Mouse (Mus musculus): ENCODE results near the gene Lrrfip2. TPM values are rescaled to one million over a fixed set of nuclear protein-coding genes. Genes with fewer than 3 reads are reported as not detected.
A peak's percentile ranks its signal among the peaks of the same experiment; 100 is the strongest.

Lrrfip2 gene
- polyA plus RNA-seq, 1 experiment from 2014 or later, result 45.5 TPM

DNA sequence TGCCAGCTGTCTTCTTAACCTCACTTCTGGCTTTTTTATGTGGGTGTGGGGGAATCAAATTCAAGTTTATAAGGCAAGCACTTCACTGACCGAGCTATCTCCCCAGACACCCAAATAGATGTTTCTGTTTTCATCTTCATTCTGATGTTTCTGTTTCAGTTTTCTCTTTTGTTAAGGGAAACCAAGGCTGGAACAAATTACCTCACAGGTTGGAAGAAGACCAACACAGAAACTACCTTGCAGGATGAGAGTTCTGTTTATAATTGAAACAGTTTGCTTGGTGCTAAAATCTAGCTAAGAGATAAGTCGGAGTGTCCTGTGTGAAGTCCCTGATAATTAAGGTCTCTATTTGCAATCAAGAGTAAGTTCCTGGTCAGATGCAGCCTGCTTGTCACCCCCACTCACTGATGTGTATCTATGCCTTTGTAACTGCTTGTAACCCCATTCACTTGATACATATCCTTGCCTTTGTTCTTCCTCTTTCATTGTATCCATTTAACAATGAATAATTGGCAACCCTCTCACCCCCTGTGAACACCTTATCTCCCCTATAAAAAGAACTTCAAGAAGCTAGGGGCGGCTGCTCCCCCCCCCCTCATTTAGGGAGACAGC is 30.3 kb upstream of the Lrrfip2 start:
- Histone ChIP-seq H3K27ac (replicated peaks; ENCODE audit: low read depth, low read length) (no peak overlapping the region), H3K27me3 (ENCODE audit: control insufficient read depth, insufficient read depth, low read length) (no peaks in the 10 kb centered on the region), H3K4me2 (ENCODE audit: low read depth, severe bottlenecking) (no peak overlapping the region), H3K9ac (ENCODE audit: low read length) (no peak overlapping the region), H3K4me3 (ENCODE audit: low read depth, low read length) (no peak overlapping the region), H3K4me1 (ENCODE audit: control insufficient read depth, insufficient read depth, low read length) (no peaks in the 10 kb centered on the region), H3K36me3 (ENCODE audit: control insufficient read depth, insufficient read depth, low read length) (no peaks in the 10 kb centered on the region), H3K9me3 (ENCODE audit: control insufficient read depth, low read length) (no peaks in the 10 kb centered on the region)
- no peak for ATAC-seq (ENCODE audit: insufficient number of reproducible peaks, low FRiP score, low TSS enrichment, low read depth)
- WGBS, result 23% methylated on average over 3 of the region's 3 CpGs
- no peak for DNase-seq (ENCODE audit: low spot score)

DNA sequence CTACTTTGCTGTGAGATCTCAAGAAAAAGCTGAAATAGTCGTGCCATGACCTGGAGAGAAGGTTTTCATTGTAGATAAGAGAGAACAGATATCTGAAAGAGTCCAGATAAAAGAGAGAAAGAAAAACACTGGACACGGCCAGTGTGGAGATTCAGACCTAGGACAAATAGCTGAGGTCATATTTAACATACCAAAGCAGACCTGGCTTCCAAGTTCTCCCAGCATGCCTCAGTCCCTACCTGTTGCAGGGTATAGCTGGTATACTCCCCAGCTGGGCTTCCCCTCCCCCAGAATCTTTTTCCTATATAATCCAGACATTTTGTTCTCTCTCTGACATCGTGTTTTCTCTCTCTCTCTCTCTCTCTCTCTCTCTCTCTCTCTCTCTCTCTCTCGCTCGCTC is 29.4 kb upstream of the Lrrfip2 start:
- H3K4me1 ChIP-seq (ENCODE audit: control insufficient read depth, insufficient read depth, low read length), result no peaks in the 10 kb centered on the region
- 11% methylated on average over 5 of the region's 5 CpGs for WGBS
- H3K4me3 ChIP-seq (ENCODE audit: low read depth, low read length), result no peak overlapping the region
- no peak overlapping the region for H3K27ac ChIP-seq (replicated peaks; ENCODE audit: low read depth, low read length)
- DNase-seq (ENCODE audit: low spot score), result no peak
- H3K36me3 ChIP-seq (ENCODE audit: control insufficient read depth, insufficient read depth, low read length), result no peaks in the 10 kb centered on the region
- H3K27me3 ChIP-seq (ENCODE audit: control insufficient read depth, insufficient read depth, low read length), result no peaks in the 10 kb centered on the region
- no peak for ATAC-seq (ENCODE audit: insufficient number of reproducible peaks, low FRiP score, low TSS enrichment, low read depth)
- no peaks in the 10 kb centered on the region for H3K9me3 ChIP-seq (ENCODE audit: control insufficient read depth, low read length)
- H3K9ac ChIP-seq (ENCODE audit: low read length), result no peak overlapping the region
- H3K4me2 ChIP-seq (ENCODE audit: low read depth, severe bottlenecking), result no peak overlapping the region

DNA sequence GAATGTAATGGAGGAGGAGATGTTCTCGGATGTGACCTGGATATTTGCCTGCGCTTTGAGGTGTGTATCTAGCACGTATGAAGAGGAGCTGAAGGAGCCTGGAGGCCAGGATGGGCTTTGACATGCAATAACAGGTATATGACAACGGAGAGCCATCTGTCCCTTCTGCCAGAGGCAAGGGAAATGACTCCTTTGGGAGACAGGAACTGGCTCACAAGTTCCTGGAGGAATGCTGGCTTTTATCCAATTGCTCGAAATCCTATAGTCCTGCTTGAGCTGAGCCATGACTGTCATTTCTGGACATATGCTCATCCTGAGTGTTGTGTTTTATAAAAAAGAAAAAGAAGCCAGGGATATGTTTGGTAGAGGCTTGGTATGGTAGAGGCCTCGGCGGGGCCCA is 28.5 kb upstream of the Lrrfip2 start:
- no peak overlapping the region for H3K9ac ChIP-seq (ENCODE audit: low read length)
- no peaks in the 10 kb centered on the region for H3K36me3 ChIP-seq (ENCODE audit: control insufficient read depth, insufficient read depth, low read length)
- no peaks in the 10 kb centered on the region for H3K4me1 ChIP-seq (ENCODE audit: control insufficient read depth, insufficient read depth, low read length)
- ATAC-seq (ENCODE audit: insufficient number of reproducible peaks, low FRiP score, low TSS enrichment, low read depth) (no peak), DNase-seq (ENCODE audit: low spot score) (no peak)
- H3K9me3 ChIP-seq (ENCODE audit: control insufficient read depth, low read length), result no peaks in the 10 kb centered on the region
- no peaks in the 10 kb centered on the region for H3K27me3 ChIP-seq (ENCODE audit: control insufficient read depth, insufficient read depth, low read length)
- 42% methylated on average over 7 of the region's 7 CpGs for whole genome bisulfite sequencing
- no peak overlapping the region for H3K27ac ChIP-seq (replicated peaks; ENCODE audit: low read depth, low read length)
- no peak overlapping the region for H3K4me3 ChIP-seq (ENCODE audit: low read depth, low read length)
- H3K4me2 ChIP-seq (ENCODE audit: low read depth, severe bottlenecking), result no peak overlapping the region

DNA sequence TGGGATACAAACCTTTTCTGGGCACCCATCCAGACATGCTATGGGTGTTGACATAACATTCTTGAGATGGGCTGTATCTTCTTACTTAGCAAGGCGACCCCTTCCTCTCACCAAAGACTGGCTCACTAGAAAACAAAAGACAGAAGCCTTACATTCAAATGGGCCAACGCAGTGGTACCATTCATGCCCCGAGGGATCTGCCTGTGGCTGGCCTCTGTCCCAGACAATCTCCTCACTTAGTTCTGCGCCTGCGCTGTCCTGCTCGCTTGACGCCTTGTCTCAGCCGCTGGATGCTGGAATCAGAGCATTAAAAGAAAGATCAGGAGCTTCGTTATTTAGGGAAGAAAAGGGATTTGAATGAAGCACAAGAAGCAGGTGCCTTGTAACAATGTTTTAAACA is 24.7 kb upstream of the Lrrfip2 start:
- no peak overlapping the region for H3K9ac ChIP-seq (ENCODE audit: low read length)
- no peak overlapping the region for H3K27ac ChIP-seq (replicated peaks; ENCODE audit: low read depth, low read length)
- H3K9me3 ChIP-seq (ENCODE audit: control insufficient read depth, low read length), result no peaks in the 10 kb centered on the region
- no peak for ATAC-seq (ENCODE audit: insufficient number of reproducible peaks, low FRiP score, low TSS enrichment, low read depth)
- no peaks in the 10 kb centered on the region for H3K27me3 ChIP-seq (ENCODE audit: control insufficient read depth, insufficient read depth, low read length)
- WGBS, result 72% methylated on average over 9 of the region's 9 CpGs
- H3K4me1 ChIP-seq (ENCODE audit: control insufficient read depth, insufficient read depth, low read length), result no peaks in the 10 kb centered on the region
- H3K36me3 ChIP-seq (ENCODE audit: control insufficient read depth, insufficient read depth, low read length), result no peaks in the 10 kb centered on the region
- DNase-seq (ENCODE audit: low spot score), result no peak
- no peak overlapping the region for H3K4me3 ChIP-seq (ENCODE audit: low read depth, low read length)
- H3K4me2 ChIP-seq (ENCODE audit: low read depth, severe bottlenecking), result no peak overlapping the region

DNA sequence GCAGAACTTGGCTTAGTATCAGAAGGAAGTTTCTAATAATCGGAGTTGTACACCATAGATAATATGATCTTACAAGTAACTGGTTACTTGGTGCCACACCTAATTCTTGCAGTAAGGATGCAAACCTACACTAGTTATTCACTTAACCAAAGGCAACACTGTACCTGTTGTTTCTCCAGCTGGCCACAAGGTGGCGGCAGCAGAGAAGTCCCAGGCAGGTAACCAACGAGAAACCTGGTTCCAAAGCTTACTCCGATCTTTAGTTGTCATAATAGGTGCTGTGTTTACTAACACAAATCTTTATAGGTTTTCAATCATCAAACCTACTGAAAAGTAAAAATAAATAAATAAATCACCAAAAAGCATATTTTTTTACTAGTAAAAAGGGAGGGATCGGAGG is 24.3 kb upstream of the Lrrfip2 start:
- peak; percentile 59 for DNase-seq (ENCODE audit: low spot score)
- no peak for ATAC-seq (ENCODE audit: insufficient number of reproducible peaks, low FRiP score, low TSS enrichment, low read depth)
- no peaks in the 10 kb centered on the region for H3K27me3 ChIP-seq (ENCODE audit: control insufficient read depth, insufficient read depth, low read length)
- no peak overlapping the region for H3K4me3 ChIP-seq (ENCODE audit: low read depth, low read length)
- H3K27ac ChIP-seq (replicated peaks; ENCODE audit: low read depth, low read length), result no peak overlapping the region
- no peaks in the 10 kb centered on the region for H3K4me1 ChIP-seq (ENCODE audit: control insufficient read depth, insufficient read depth, low read length)
- WGBS, result 31% methylated on average over 5 of the region's 5 CpGs
- H3K9ac ChIP-seq (ENCODE audit: low read length), result no peak overlapping the region
- H3K9me3 ChIP-seq (ENCODE audit: control insufficient read depth, low read length), result no peaks in the 10 kb centered on the region
- H3K36me3 ChIP-seq (ENCODE audit: control insufficient read depth, insufficient read depth, low read length), result no peaks in the 10 kb centered on the region
- no peak overlapping the region for H3K4me2 ChIP-seq (ENCODE audit: low read depth, severe bottlenecking)

DNA sequence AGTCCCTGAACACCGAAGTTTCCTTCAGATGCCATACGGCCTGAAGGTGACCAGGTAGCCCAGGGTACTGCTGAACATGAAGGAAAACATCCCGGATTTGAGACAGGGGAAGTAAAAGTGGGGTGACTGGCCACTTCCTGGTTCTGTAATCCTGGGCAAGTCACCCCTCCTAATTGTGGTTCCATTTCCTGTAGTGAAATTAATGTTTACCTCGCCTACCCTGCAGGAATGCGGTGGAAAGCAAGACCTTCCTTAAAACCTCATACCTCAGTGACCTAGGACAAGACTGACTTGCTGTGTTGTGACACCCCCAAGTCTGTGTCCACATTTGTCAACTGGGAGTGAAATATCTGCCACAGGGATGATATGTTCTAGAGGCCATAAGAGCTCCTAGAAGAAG is 22.8 kb upstream of the Lrrfip2 start:
- no peak overlapping the region for H3K4me3 ChIP-seq (ENCODE audit: low read depth, low read length)
- ATAC-seq (ENCODE audit: insufficient number of reproducible peaks, low FRiP score, low TSS enrichment, low read depth) (no peak), DNase-seq (ENCODE audit: low spot score) (no peak)
- 76% methylated on average over 5 of the region's 5 CpGs for WGBS
- H3K9ac ChIP-seq (ENCODE audit: low read length), result no peak overlapping the region
- no peaks in the 10 kb centered on the region for H3K9me3 ChIP-seq (ENCODE audit: control insufficient read depth, low read length)
- no peaks in the 10 kb centered on the region for H3K36me3 ChIP-seq (ENCODE audit: control insufficient read depth, insufficient read depth, low read length)
- H3K27me3 ChIP-seq (ENCODE audit: control insufficient read depth, insufficient read depth, low read length), result no peaks in the 10 kb centered on the region
- H3K4me1 ChIP-seq (ENCODE audit: control insufficient read depth, insufficient read depth, low read length), result no peaks in the 10 kb centered on the region
- no peak overlapping the region for H3K4me2 ChIP-seq (ENCODE audit: low read depth, severe bottlenecking)
- no peak overlapping the region for H3K27ac ChIP-seq (replicated peaks; ENCODE audit: low read depth, low read length)

DNA sequence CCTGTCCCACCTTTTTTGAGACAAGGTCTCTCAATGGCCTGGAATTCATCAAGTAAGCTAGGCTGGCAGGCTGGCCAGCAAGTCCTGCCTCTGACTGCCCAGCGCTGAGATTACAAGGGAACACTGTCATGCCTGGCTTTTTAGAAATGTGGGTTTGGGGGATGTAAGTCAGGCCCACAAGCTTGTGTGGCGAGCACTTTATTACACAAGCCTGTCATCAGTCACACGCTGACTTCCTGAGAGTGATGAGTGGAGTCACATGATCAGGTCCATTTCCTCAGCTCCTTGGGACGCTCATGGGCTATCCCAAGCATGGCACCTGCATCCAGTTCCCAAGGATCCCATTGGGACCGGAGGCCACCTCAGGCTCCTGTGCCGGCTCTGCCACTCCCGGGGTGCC is 21.7 kb upstream of the Lrrfip2 start:
- Histone ChIP-seq H3K4me2 (ENCODE audit: low read depth, severe bottlenecking) (no peak overlapping the region), H3K9ac (ENCODE audit: low read length) (no peak overlapping the region), H3K36me3 (ENCODE audit: control insufficient read depth, insufficient read depth, low read length) (no peaks in the 10 kb centered on the region), H3K27me3 (ENCODE audit: control insufficient read depth, insufficient read depth, low read length) (no peaks in the 10 kb centered on the region), H3K9me3 (ENCODE audit: control insufficient read depth, low read length) (no peaks in the 10 kb centered on the region), H3K27ac (replicated peaks; ENCODE audit: low read depth, low read length) (no peak overlapping the region), H3K4me1 (ENCODE audit: control insufficient read depth, insufficient read depth, low read length) (no peaks in the 10 kb centered on the region), H3K4me3 (ENCODE audit: low read depth, low read length) (no peak overlapping the region)
- 69% methylated on average over 7 of the region's 7 CpGs for WGBS
- DNase-seq (ENCODE audit: low spot score) (no peak), ATAC-seq (ENCODE audit: insufficient number of reproducible peaks, low FRiP score, low TSS enrichment, low read depth) (no peak)

DNA sequence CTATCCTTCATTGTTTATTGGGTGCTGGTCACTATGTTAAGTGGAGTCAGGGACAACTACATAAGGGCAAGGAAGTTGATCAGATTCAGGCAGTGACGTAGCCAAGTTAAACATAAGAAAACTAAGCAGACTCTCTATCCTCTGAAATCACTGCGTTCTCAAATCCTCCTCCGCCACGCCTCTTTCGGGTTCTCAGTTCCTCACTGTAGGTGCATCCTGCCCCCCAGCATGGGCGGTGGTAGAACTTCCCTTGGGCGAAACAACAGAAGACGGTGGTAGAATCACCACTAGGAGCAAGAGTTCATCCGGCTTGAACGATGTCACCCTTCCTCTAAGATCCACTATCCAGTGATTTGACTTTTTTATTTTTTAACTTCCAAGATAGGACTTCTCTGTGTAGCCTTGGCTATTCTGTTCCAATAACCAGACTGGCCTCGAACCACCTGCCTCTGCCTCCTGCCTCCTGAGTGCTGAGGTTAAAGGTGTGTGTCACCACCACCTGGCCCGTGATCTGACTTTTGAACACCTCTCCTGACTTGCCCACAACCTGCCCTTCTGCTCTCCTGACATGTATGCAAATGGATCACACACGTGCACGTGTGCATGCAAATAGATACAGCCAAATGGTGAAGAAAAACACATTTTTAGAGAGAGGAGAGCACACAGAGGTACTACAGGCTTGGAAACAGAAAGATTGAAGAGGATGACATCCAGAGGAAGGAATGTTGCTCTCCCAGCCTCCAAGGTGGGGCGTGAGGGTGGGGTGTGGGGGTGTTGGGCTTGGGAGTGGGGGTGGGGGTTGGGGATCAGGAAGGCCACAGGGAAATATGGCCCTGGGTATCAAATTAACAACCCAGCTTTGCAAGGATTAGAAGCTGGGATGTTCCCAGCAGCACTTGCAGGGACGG is 20.7 kb upstream of the Lrrfip2 start:
- 79% methylated on average over 16 of the region's 16 CpGs for WGBS
- no peaks in the 10 kb centered on the region for H3K9me3 ChIP-seq (ENCODE audit: control insufficient read depth, low read length)
- ATAC-seq (ENCODE audit: insufficient number of reproducible peaks, low FRiP score, low TSS enrichment, low read depth), result no peak

More for the DNA sequence above, 20.7 kb upstream of the Lrrfip2 start:
- Histone ChIP-seq H3K27ac (replicated peaks; ENCODE audit: low read depth, low read length) (no peak overlapping the region), H3K4me3 (ENCODE audit: low read depth, low read length) (no peak overlapping the region), H3K4me1 (ENCODE audit: control insufficient read depth, insufficient read depth, low read length) (no peaks in the 10 kb centered on the region), H3K27me3 (ENCODE audit: control insufficient read depth, insufficient read depth, low read length) (no peaks in the 10 kb centered on the region), H3K9ac (ENCODE audit: low read length) (no peak overlapping the region), H3K4me2 (ENCODE audit: low read depth, severe bottlenecking) (no peak overlapping the region), H3K36me3 (ENCODE audit: control insufficient read depth, insufficient read depth, low read length) (no peaks in the 10 kb centered on the region)
- no peak for DNase-seq (ENCODE audit: low spot score)

Data from limb, embryonic 11.5 days (tissue).